Mouse (Mus musculus): ENCODE data around the gene Cpvl. TPM values are rescaled to one million over a fixed set of nuclear protein-coding genes. Genes with fewer than 3 reads are reported as not detected.

Gene Cpvl
- polyA plus RNA-seq, 1 experiment from 2014 or later: not detected

- H3K9ac ChIP-seq (replicated peaks): no peak overlapping the region
- no peak overlapping the region for H3K4me2 ChIP-seq (ENCODE audit: low read depth, low read length)
- H3K27me3 ChIP-seq (ENCODE audit: insufficient read depth, low read length): no peaks in the 10 kb centered on the region
- H3K4me3 ChIP-seq (ENCODE audit: low read depth, low read length): no peak overlapping the region
- DNase-seq (no peak), ATAC-seq (no peak)
- H3K36me3 ChIP-seq (replicated peaks; ENCODE audit: insufficient read depth, low read length): no peaks in the 10 kb centered on the region
- peaks cover 23% of the 10 kb centered on the region for H3K4me1 ChIP-seq (ENCODE audit: insufficient read depth)
- WGBS (ENCODE audit: insufficient replicate concordance): 65% methylated on average over 8 of the region's 8 CpGs
- H3K27ac ChIP-seq (ENCODE audit: low read depth): no peak overlapping the region
- H3K9me3 ChIP-seq (ENCODE audit: low read length): no peaks in the 10 kb centered on the region
- TF ChIP-seq EP300 (IDR thresholded peaks at IDR 0.05; ENCODE audit: low read depth) (no peak), CTCF (IDR thresholded peaks at IDR 0.05; ENCODE audit: low read depth) (no peak)
These were observed 76.7 kb downstream of the Cpvl start for GRCm38 (mm10) chr6:53901741-53902140.

GRCm38 (mm10) chr6:53897872-53898464 lies 80.5 kb downstream of the Cpvl start:
- Histone ChIP-seq H3K9ac (replicated peaks) (no peak overlapping the region), H3K4me1 (ENCODE audit: insufficient read depth) (peaks cover 3% of the 10 kb centered on the region; the same call in 1 of the 2 replicates), H3K4me3 (ENCODE audit: low read depth, low read length) (no peak overlapping the region), H3K27me3 (ENCODE audit: insufficient read depth, low read length) (no peaks in the 10 kb centered on the region), H3K4me2 (ENCODE audit: low read depth, low read length) (no peak overlapping the region), H3K9me3 (ENCODE audit: low read length) (no peaks in the 10 kb centered on the region), H3K36me3 (replicated peaks; ENCODE audit: insufficient read depth, low read length) (no peaks in the 10 kb centered on the region), H3K27ac (ENCODE audit: low read depth) (no peak overlapping the region)
- no peak for TF ChIP-seq CTCF (IDR thresholded peaks at IDR 0.05; ENCODE audit: low read depth)
- no peak for TF ChIP-seq EP300 (IDR thresholded peaks at IDR 0.05; ENCODE audit: low read depth)
- ATAC-seq (no peak), DNase-seq (no peak)
- 86% methylated on average over 7 of the region's 7 CpGs for WGBS (ENCODE audit: insufficient replicate concordance)

- DNase-seq (no peak), ATAC-seq (no peak)
- no peak overlapping the region for H3K4me3 ChIP-seq (ENCODE audit: low read depth, low read length)
- H3K9me3 ChIP-seq (ENCODE audit: low read length): no peaks in the 10 kb centered on the region
- 81% methylated on average over 6 of the region's 6 CpGs for WGBS (ENCODE audit: insufficient replicate concordance)
- TF ChIP-seq EP300 (IDR thresholded peaks at IDR 0.05; ENCODE audit: low read depth) (no peak), CTCF (IDR thresholded peaks at IDR 0.05; ENCODE audit: low read depth) (no peak)
- H3K27ac ChIP-seq (ENCODE audit: low read depth): no peak overlapping the region
- no peak overlapping the region for H3K4me2 ChIP-seq (ENCODE audit: low read depth, low read length)
- H3K36me3 ChIP-seq (replicated peaks; ENCODE audit: insufficient read depth, low read length): no peaks in the 10 kb centered on the region
- H3K9ac ChIP-seq (replicated peaks): no peak overlapping the region
- peaks cover 3% of the 10 kb centered on the region; the same call in 1 of the 2 replicates for H3K4me1 ChIP-seq (ENCODE audit: insufficient read depth)
- no peaks in the 10 kb centered on the region for H3K27me3 ChIP-seq (ENCODE audit: insufficient read depth, low read length)
These were observed 81.3 kb downstream of the Cpvl start for GRCm38 (mm10) chr6:53897126-53897525.

- WGBS (ENCODE audit: insufficient replicate concordance): 52% methylated on average over 3 of the region's 3 CpGs
- H3K4me2 ChIP-seq (ENCODE audit: low read depth, low read length): no peak overlapping the region
- no peak overlapping the region for H3K9ac ChIP-seq (replicated peaks)
- DNase-seq: no peak
- no peak for TF ChIP-seq EP300 (IDR thresholded peaks at IDR 0.05; ENCODE audit: low read depth)
- TF ChIP-seq CTCF (IDR thresholded peaks at IDR 0.05; ENCODE audit: low read depth): no peak
- no peak overlapping the region for H3K27ac ChIP-seq (ENCODE audit: low read depth)
- H3K9me3 ChIP-seq (ENCODE audit: low read length): no peaks in the 10 kb centered on the region
- no peak for ATAC-seq
- no peaks in the 10 kb centered on the region for H3K36me3 ChIP-seq (replicated peaks; ENCODE audit: insufficient read depth, low read length)
- H3K27me3 ChIP-seq (ENCODE audit: insufficient read depth, low read length): no peaks in the 10 kb centered on the region
- H3K4me1 ChIP-seq (ENCODE audit: insufficient read depth): peaks cover 3% of the 10 kb centered on the region; the same call in 1 of the 2 replicates
- H3K4me3 ChIP-seq (ENCODE audit: low read depth, low read length): no peak overlapping the region
These were observed 84.7 kb downstream of the Cpvl start for GRCm38 (mm10) chr6:53893731-53894130.

- DNase-seq (no peak), ATAC-seq (no peak)
- TF ChIP-seq CTCF (IDR thresholded peaks at IDR 0.05; ENCODE audit: low read depth) (no peak), EP300 (IDR thresholded peaks at IDR 0.05; ENCODE audit: low read depth) (no peak)
- H3K9ac ChIP-seq (replicated peaks): no peak overlapping the region
- H3K36me3 ChIP-seq (replicated peaks; ENCODE audit: insufficient read depth, low read length): no peaks in the 10 kb centered on the region
- H3K4me2 ChIP-seq (ENCODE audit: low read depth, low read length): no peak overlapping the region
- no peak overlapping the region for H3K27ac ChIP-seq (ENCODE audit: low read depth)
- H3K9me3 ChIP-seq (ENCODE audit: low read length): no peaks in the 10 kb centered on the region
- 60% methylated on average over 3 of the region's 3 CpGs for WGBS (ENCODE audit: insufficient replicate concordance)
- no peaks in the 10 kb centered on the region for H3K27me3 ChIP-seq (ENCODE audit: insufficient read depth, low read length)
- H3K4me3 ChIP-seq (ENCODE audit: low read depth, low read length): no peak overlapping the region
- H3K4me1 ChIP-seq (ENCODE audit: insufficient read depth): no peaks in the 10 kb centered on the region
These were observed 87.4 kb downstream of the Cpvl start for GRCm38 (mm10) chr6:53891109-53891508.

- no peak for ATAC-seq
- TF ChIP-seq EP300 (IDR thresholded peaks at IDR 0.05; ENCODE audit: low read depth) (no peak), CTCF (IDR thresholded peaks at IDR 0.05; ENCODE audit: low read depth) (no peak)
- WGBS (ENCODE audit: insufficient replicate concordance): 73% methylated on average over 4 of the region's 4 CpGs
These were observed 93.5 kb downstream of the Cpvl start for GRCm38 (mm10) chr6:53884931-53885330.

More at GRCm38 (mm10) chr6:53884931-53885330, 93.5 kb downstream of the Cpvl start:
- H3K4me3 ChIP-seq (ENCODE audit: low read depth, low read length): no peak overlapping the region
- H3K4me1 ChIP-seq (ENCODE audit: insufficient read depth): no peaks in the 10 kb centered on the region
- H3K4me2 ChIP-seq (ENCODE audit: low read depth, low read length): no peak overlapping the region
- H3K9ac ChIP-seq (replicated peaks): no peak overlapping the region
- no peaks in the 10 kb centered on the region for H3K9me3 ChIP-seq (ENCODE audit: low read length)
- H3K36me3 ChIP-seq (replicated peaks; ENCODE audit: insufficient read depth, low read length): no peaks in the 10 kb centered on the region
- no peak overlapping the region for H3K27ac ChIP-seq (ENCODE audit: low read depth)
- no peaks in the 10 kb centered on the region for H3K27me3 ChIP-seq (ENCODE audit: insufficient read depth, low read length)
- DNase-seq: no peak
